Mouse (Mus musculus) cortical plate, adult 2 months (tissue): ENCODE measurements around the gene Sec24c. TPM values are rescaled to one million over a fixed set of nuclear protein-coding genes. Genes with fewer than 3 reads are reported as not detected.
A peak's percentile ranks its signal among the peaks of the same experiment; 100 is the strongest.
"Not testable (repeated sequence)": the region's sequence is repeated elsewhere in the genome, so short reads cannot be mapped to it uniquely, and the experiment has no call there.

Experiments
- H3K27ac ChIP-seq: fragments of 200-500 bp; 2 replicates; pipeline ENCODE4 v1.5.1; 2012; ENCODE audit warnings: low read length, control low read depth, inconsistent platforms; ENCODE audit not compliant: insufficient read depth
- H3K4me1 ChIP-seq: fragments of 200-500 bp; 2 replicates; pipeline ENCODE4 v1.6.1; 2011; ENCODE audit warnings: low read length; ENCODE audit not compliant: control insufficient read depth, insufficient read depth
- H3K4me3 ChIP-seq: fragments of 200-500 bp; 2 replicates; pipeline ENCODE4 v1.5.1; 2011; ENCODE audit warnings: mild to moderate bottlenecking, low read length, control low read depth; ENCODE audit not compliant: insufficient read depth
- CTCF ChIP-seq: fragments of 200-500 bp; IDR thresholded peaks from 2 replicates; pipeline ENCODE4 v1.5.1; 2011; ENCODE audit warnings: mild to moderate bottlenecking, control low read depth, low read length; ENCODE audit not compliant: insufficient read depth; ENCODE audit errors: extremely low read depth
- POLR2A ChIP-seq: fragments of 200-500 bp; IDR thresholded peaks from 2 replicates; pipeline ENCODE4 v1.6.1; 2011; ENCODE audit warnings: mild to moderate bottlenecking, low read length, control low read depth; ENCODE audit not compliant: insufficient read depth; ENCODE audit errors: extremely low read depth
- polyA plus RNA-seq: library from polyadenylated mRNA; depleted of rRNA; stranded (reverse); fragments of >200 nt; gene quantifications from 2 replicates; pipeline ENCODE4 v1.2.3, GENCODE M21; 2012; rRNA removed

Gene Sec24c
- polyA plus RNA-seq = 77.2 and 79.3 TPM in 2 replicates

DNA sequence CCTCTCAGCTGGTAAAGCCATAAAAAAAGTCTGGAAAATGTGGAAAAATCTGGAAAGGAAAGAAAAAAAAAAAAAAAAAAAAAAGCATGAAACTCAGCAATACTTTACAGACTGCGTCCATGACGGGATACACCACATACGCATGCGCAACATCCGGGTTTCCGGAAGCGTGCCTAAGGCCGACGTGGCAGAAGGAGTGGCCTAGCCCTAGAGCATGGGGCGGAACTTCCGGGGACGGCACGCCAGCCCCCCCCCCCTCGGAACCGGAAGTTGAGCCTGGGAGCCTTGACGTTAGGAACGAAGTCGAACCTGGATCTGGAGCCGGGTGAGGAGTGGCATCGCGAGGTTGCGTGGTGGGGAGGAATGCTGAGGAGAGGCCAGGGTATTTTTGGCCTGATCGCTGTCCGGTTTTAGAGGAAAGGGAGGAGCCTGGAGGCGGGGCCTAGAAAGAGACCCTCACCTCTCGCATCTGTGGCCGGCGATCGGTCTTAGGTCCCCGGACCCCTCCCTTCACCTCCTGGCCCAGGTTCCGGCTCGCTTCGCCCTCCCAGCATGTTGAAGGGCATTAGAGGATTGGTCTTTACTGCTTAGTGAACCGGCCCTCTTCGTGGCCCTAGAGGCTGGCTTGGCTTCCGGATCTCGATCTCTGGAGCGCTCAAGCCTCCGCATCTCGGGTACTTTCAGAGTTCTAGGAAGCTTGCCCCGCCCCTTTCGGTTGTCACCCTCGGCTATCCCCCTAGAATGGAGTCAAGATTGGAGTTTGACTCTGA is at the start of gene Sec24c:
Gene Sec24c (plus strand): TSS at position 245 of the 770 bp plus-strand sequence.
- Histone ChIP-seq H3K4me3 (peak within 1 kb of the TSS; percentile 62), H3K4me1 (no peaks in the 10 kb centered on the region), H3K27ac (peak within 1 kb of the TSS; percentile 7; the same call in 1 of the 2 replicates)
- TF ChIP-seq CTCF (no peak), POLR2A (peak; percentile 81; the same call in 1 of the 2 replicates)

- Histone ChIP-seq H3K4me3 (no peak overlapping the region), H3K27ac (no peak overlapping the region), H3K4me1 (peaks cover 1% of the 10 kb centered on the region; the same call in 1 of the 2 replicates)
- no peak for TF ChIP-seq CTCF
- no peak for TF ChIP-seq POLR2A
These were observed 47.7 kb upstream of the Sec24c start for GRCm38 (mm10) chr14:20626447-20626846.

GRCm38 (mm10) chr14:20626971-20627370 is 47.1 kb upstream of the Sec24c start:
- H3K4me1 ChIP-seq = peaks cover 1% of the 10 kb centered on the region; the same call in 1 of the 2 replicates
- no peak overlapping the region for H3K27ac ChIP-seq

GRCm38 (mm10) chr14:20631253-20631652 is 42.9 kb upstream of the Sec24c start:
- no peak for TF ChIP-seq CTCF
- no peak for TF ChIP-seq POLR2A
- peaks cover 1% of the 10 kb centered on the region; the same call in 1 of the 2 replicates for H3K4me1 ChIP-seq
- H3K4me3 ChIP-seq = no peak overlapping the region
- H3K27ac ChIP-seq = no peak overlapping the region

More at GRCm38 (mm10) chr14:20626971-20627370, 47.1 kb upstream of the Sec24c start:
- H3K4me3 ChIP-seq = no peak overlapping the region
- TF ChIP-seq POLR2A (no peak), CTCF (no peak)

GRCm38 (mm10) chr14:20635546-20635945 is 38.6 kb upstream of the Sec24c start:
- Histone ChIP-seq H3K27ac (no peak overlapping the region), H3K4me3 (no peak overlapping the region), H3K4me1 (peaks cover 1% of the 10 kb centered on the region; the same call in 1 of the 2 replicates)
- TF ChIP-seq CTCF (no peak), POLR2A (no peak)

DNA sequence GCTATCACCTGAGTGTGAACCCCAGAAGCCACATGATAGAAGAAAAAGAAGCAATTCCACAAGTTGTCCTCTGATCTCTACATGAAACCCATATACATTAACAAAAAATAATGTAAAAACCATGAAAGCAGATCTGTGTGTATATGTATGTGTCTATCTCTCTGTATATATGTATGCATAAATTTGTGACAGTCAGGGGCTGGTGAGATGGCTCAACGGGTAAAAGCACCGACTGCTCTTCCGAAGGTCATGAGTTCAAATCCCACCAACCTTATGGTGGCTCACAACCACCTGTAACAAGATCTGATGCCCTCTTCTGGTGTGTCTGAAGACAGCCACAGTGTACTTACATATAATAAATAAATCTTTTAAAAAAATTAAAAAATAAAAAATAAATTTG is 37.1 kb upstream of the Sec24c start:
- not testable (repeated sequence) for H3K4me1 ChIP-seq, H3K4me3 ChIP-seq, H3K27ac ChIP-seq

GRCm38 (mm10) chr14:20637818-20638574 is 36.1 kb upstream of the Sec24c start:
- TF ChIP-seq CTCF (no peak), POLR2A (no peak)
- H3K4me1 ChIP-seq = peaks cover 1% of the 10 kb centered on the region
- no peak overlapping the region for H3K4me3 ChIP-seq
- no peak overlapping the region for H3K27ac ChIP-seq

GRCm38 (mm10) chr14:20638702-20639101 is 35.4 kb upstream of the Sec24c start:
- TF ChIP-seq CTCF (no peak), POLR2A (no peak)
- H3K27ac ChIP-seq = no peak overlapping the region

GRCm38 (mm10) chr14:20639918-20640619 is 34.0 kb upstream of the Sec24c start:
- Histone ChIP-seq H3K4me3 (peak overlapping the region; percentile 50), H3K4me1 (peaks cover 1% of the 10 kb centered on the region), H3K27ac (0 out of 2 replicates have a peak overlapping the region, but pooled peaks have one; percentile 18)
- TF ChIP-seq CTCF (no peak), POLR2A (no peak)

More at GRCm38 (mm10) chr14:20638702-20639101, 35.4 kb upstream of the Sec24c start:
- Histone ChIP-seq H3K4me3 (no peak overlapping the region), H3K4me1 (peaks cover 1% of the 10 kb centered on the region)
